Mouse (Mus musculus): Measurements from ENCODE around the gene Phkg1. TPM values are rescaled to one million over a fixed set of nuclear protein-coding genes. Genes with fewer than 3 reads are reported as not detected.
A peak's percentile ranks its signal among the peaks of the same experiment; 100 is the strongest.
"Not testable (repeated sequence)": the region's sequence is repeated elsewhere in the genome, so short reads cannot be mapped to it uniquely, and the experiment has no call there.

Gene Phkg1
- polyA plus RNA-seq, 1 experiment from 2014 or later = 0.27 TPM

DNA sequence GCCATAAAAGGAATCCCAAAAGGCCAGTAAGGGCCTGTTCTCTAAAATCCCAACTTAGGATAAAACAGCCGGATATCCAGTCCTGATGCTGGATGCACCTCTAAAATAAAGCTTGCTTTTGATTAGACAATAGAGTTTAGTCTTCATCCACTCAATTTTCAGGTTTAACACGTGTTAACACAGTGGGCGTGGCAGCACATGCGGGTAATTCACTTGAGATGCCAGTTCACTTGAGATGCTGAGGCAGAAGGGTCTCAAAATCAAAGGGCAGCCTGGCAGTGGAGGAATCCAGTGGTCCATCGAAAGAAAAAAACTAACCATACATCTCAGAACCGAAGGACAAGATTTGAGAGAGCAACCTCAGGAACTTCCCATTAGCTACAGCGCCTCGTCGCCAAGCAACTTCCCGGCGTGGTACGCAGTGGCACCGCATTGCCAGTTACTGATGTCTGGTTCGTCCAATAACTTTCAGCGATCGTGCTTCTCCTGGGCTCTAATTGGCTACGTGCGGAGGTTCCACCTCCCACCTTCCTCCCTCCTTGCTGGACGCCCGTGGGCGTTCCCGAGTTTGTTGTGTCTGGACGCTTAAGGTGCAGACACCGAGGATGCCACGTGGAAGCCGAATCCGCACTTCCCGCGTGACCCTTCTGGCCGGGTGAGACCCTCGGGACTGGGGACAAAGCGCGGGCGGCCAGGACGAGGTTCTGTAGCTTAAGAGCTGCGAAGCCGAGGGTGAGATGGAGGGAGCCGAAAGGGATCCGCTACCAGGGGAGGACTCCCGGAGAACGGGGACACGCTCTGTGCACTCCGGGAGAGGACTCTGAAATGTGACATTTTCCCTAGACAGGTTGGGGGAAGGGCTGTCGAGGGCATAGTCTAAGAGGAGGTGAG lies 2.9 kb downstream of the Phkg1 start, which contains the start of gene Zbed5:
Zbed5 (plus strand) TSS at position 526 of the 891 bp plus-strand sequence.
- no peaks in the 10 kb centered on the region for H3K9me3 ChIP-seq (replicated peaks)
- peak within 1 kb of the TSS; percentile 65 for H3K4me3 ChIP-seq (replicated peaks)
- peaks cover 12% of the 10 kb centered on the region for H3K4me1 ChIP-seq
- peak within 1 kb of the TSS; percentile 47 for H3K9ac ChIP-seq
- 2% methylated on average over 44 of the region's 44 CpGs for WGBS
- no peak within 1 kb of the TSS for H3K27ac ChIP-seq
- H3K36me3 ChIP-seq = no peaks in the 10 kb centered on the region
- H3K27me3 ChIP-seq = no peaks in the 10 kb centered on the region
- ATAC-seq (replicated peaks; ENCODE audit: low FRiP score) = peak; percentile 99
- H3K4me2 ChIP-seq = peak within 1 kb of the TSS; percentile 67

DNA sequence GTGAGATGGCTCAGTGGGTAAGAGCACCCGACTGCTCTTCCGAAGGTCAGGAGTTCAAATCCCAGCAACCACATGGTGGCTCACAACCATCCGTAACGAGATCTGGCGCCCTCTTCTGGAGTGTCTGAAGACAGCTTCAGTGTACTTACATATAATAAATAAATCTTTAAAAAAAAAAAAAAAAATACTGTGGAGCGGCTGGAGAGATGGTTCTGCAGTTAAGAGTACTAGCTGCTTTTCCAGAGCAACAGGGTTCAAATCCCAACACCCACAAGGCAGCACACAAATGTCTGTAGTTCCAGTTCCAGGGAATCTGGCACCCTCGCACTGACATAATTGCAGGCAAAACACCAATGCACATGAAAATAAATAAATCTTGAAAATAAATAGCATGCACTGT lies 8.0 kb downstream of the Phkg1 start:
- not testable (repeated sequence) for ATAC-seq (replicated peaks; ENCODE audit: low FRiP score); H3K9me3 ChIP-seq (replicated peaks); H3K4me3 ChIP-seq (replicated peaks); H3K9ac ChIP-seq; H3K27ac ChIP-seq; H3K4me2 ChIP-seq; H3K27me3 ChIP-seq; H3K36me3 ChIP-seq
- peaks cover 13% of the 10 kb centered on the region for H3K4me1 ChIP-seq
- WGBS = 80% methylated on average over 5 of the region's 7 CpGs

DNA sequence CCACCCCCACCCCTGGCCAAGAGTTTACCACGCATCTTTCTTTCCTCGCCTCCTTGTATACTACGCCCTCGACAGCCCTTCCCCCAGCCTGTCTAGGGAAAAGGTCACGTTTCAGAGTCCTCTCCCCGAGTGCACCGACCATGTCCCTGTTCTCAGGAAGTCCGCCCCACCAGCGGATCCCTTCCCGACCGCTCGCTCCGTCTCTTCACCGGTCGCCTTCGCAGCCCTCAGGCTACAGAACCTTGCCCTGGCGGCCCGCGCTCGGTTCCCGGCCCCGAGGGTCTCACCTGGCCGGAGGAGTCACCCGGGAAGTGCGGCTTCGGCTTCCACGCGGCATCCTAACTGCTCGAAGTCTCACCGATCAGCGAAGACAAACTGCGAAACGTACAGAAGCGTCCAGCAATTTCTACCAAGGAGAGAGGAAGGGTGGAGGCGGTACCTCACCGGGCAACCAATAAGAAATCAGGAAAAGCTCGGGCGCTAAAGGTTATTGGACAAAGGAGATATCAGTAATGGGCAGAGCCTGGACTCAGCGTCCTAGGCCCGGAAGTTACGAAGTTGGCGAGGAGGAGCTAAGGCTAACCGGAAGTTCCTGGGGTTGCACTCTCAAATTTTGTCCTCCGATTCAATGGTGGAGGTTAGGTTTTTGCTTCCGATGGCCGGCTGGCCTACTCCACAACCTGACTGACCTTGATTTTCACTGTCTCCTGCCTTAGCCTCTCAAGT lies 11.3 kb downstream of the Phkg1 start, which contains the start of gene Chchd2:
Chchd2 (minus strand) TSS at position 560 of the 726 bp plus-strand sequence.
- Histone ChIP-seq H3K36me3 (peaks cover 29% of the 10 kb centered on the region), H3K4me3 (replicated peaks) (peak within 1 kb of the TSS; percentile 85), H3K27me3 (no peaks in the 10 kb centered on the region), H3K9me3 (replicated peaks) (no peaks in the 10 kb centered on the region), H3K9ac (peak within 1 kb of the TSS; percentile 94), H3K4me2 (peak within 1 kb of the TSS; percentile 82), H3K27ac (peak within 1 kb of the TSS; percentile 98), H3K4me1 (peaks cover 16% of the 10 kb centered on the region)
- ATAC-seq (replicated peaks; ENCODE audit: low FRiP score) = peak; percentile 100
- WGBS = under 1% methylated on average over 46 of the region's 46 CpGs

DNA sequence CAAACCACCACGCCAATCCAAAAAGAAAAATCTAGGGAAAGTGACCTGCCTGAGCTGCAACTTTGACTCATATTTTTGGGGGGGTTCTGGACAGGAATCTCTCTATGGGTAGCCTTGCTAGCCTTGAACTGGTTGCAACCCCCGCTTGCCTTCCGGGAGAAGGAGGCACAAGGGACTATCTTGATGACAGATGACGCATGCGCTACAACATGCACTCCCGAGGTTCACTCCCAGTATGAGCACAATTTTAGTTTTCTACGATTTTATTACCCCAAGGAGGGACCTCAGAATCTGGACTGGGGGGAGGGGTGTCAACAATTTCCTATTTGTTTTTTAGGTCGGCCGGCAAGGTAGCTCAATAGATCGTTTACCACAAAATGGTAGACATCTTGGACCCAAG lies 12.1 kb downstream of the Phkg1 start:
- Histone ChIP-seq H3K4me2 (peak overlapping the region; percentile 82), H3K36me3 (peaks cover 37% of the 10 kb centered on the region), H3K4me3 (replicated peaks) (peak overlapping the region; percentile 85), H3K4me1 (peaks cover 16% of the 10 kb centered on the region), H3K9me3 (replicated peaks) (no peaks in the 10 kb centered on the region), H3K27me3 (no peaks in the 10 kb centered on the region), H3K9ac (peak overlapping the region; percentile 94), H3K27ac (peak overlapping the region; percentile 98; the same call in 1 of the 2 replicates)
- 33% methylated on average over 10 of the region's 10 CpGs for WGBS
- no peak for ATAC-seq (replicated peaks; ENCODE audit: low FRiP score)

DNA sequence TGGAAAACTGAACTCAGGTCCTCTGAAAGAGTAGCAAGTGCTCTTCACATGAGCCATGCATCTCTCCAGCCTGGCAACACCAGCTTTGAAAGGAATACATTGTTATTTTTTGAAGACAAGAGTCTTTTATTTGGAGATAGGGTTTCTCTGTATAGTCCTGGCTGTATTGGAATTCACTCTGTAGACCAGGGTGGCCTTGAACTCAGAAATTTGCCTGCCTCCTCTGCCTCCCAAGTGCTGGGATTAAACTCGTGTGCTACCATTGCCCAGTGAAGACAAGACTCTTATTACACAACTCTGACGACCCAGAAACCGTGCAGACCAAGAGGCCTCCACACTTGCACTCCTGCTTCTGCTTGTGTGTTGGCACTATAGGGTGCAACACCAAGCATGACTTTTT lies 18.5 kb downstream of the Phkg1 start:
- no peak overlapping the region for H3K4me3 ChIP-seq (replicated peaks)
- no peak overlapping the region for H3K4me2 ChIP-seq
- no peak overlapping the region for H3K9ac ChIP-seq
- no peaks in the 10 kb centered on the region for H3K9me3 ChIP-seq (replicated peaks)
- H3K27ac ChIP-seq = no peak overlapping the region
- H3K27me3 ChIP-seq = no peaks in the 10 kb centered on the region
- H3K36me3 ChIP-seq = peaks cover 47% of the 10 kb centered on the region
- ATAC-seq (replicated peaks; ENCODE audit: low FRiP score) = no peak
- WGBS = 55% methylated on average over 3 of the region's 3 CpGs
- peaks cover 3% of the 10 kb centered on the region; the same call in 1 of the 2 replicates for H3K4me1 ChIP-seq

DNA sequence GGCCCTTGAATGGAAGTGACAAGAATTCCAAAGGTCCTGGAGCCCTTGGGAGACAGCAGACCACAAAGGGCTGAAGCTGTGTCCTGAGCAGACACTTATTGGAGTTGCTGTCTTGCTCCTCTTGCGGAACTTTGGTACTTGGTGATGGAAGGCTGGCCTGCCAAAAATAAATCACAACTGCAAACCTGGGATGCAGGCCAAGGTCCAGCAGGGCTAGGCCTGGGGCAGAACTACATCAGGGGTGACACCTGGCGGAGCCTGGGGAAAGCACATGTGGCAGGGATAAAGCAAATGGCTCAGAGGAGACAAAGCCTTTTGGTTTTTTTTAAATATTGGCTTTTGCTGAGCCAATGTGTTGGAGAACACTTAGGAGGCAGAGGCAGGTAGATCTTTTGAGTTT lies 19.4 kb downstream of the Phkg1 start:
- H3K4me2 ChIP-seq = no peak overlapping the region
- H3K27me3 ChIP-seq = no peaks in the 10 kb centered on the region
- H3K9me3 ChIP-seq (replicated peaks) = no peaks in the 10 kb centered on the region
- no peaks in the 10 kb centered on the region for H3K4me1 ChIP-seq
- ATAC-seq (replicated peaks; ENCODE audit: low FRiP score) = no peak
- peaks cover 38% of the 10 kb centered on the region for H3K36me3 ChIP-seq
- H3K4me3 ChIP-seq (replicated peaks) = no peak overlapping the region
- no peak overlapping the region for H3K27ac ChIP-seq
- H3K9ac ChIP-seq = no peak overlapping the region
- WGBS = 47% methylated on average over 2 of the region's 2 CpGs

DNA sequence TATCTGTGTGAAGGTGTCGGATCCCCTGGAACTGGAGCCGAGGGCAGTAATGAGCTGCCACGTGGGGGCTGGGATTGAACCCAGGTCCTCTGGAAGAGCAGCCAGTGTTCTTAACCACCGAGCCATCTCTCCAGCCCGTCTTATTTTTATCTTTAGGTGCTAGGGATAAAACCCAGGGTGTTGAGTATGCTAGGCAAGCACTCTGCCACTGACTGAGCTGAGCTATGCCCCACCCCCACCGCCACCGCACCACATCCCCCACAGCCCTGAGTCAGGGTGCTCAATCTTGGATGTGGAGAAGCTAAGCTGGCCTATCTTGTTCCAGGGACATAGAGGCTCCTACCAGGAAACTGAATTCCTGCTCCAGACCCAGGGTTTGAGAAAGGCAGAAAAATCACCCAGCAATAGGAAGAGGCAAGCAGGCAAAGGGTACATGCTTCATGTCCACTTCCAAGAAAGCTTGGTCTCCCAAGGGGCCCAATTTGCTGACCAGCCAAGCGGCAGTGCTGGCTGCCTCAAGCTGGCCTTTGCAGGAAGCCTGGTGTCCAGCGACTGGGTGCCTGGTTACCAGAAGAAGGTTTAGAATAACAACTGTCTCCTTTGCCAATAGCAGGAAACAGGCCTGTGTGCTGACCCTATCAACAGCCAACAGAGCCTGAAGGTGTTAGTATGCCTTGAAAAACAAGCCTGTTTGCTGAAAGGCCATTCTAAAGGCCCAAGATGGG lies 20.5 kb downstream of the Phkg1 start:
- no peak overlapping the region for H3K27ac ChIP-seq
- no peak overlapping the region for H3K4me3 ChIP-seq (replicated peaks)
- no peaks in the 10 kb centered on the region for H3K4me1 ChIP-seq
- no peak overlapping the region for H3K4me2 ChIP-seq
- peaks cover 31% of the 10 kb centered on the region for H3K36me3 ChIP-seq
- 68% methylated on average over 9 of the region's 9 CpGs for WGBS
- ATAC-seq (replicated peaks; ENCODE audit: low FRiP score) = no peak
- H3K9ac ChIP-seq = no peak overlapping the region
- H3K27me3 ChIP-seq = no peaks in the 10 kb centered on the region
- H3K9me3 ChIP-seq (replicated peaks) = no peaks in the 10 kb centered on the region

DNA sequence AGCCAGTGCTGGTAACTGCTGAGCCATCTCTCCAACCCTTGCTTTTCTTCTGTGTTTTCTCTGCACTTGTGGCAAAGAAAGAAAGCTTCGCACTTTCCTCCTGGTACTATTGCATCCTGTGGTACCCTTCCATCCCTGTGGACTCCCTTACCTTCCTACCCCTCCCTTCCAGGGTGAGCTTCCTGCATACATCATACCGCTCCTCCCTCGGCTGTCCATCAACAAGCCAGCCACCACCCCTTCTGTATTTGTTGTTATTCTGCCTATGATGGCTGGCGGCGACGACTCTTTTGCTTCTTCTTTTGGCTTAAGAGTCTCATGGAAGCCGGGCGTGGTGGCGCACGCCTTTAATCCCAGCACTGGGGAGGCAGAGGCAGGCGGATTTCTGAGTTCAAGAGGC lies 23.3 kb downstream of the Phkg1 start:
- H3K4me2 ChIP-seq = no peak overlapping the region
- no peaks in the 10 kb centered on the region for H3K4me1 ChIP-seq
- H3K9ac ChIP-seq = no peak overlapping the region
- H3K4me3 ChIP-seq (replicated peaks) = no peak overlapping the region
- no peaks in the 10 kb centered on the region for H3K27me3 ChIP-seq
- no peak overlapping the region for H3K27ac ChIP-seq
- 81% methylated on average over 11 of the region's 11 CpGs for WGBS
- ATAC-seq (replicated peaks; ENCODE audit: low FRiP score) = no peak
- H3K36me3 ChIP-seq = peaks cover 6% of the 10 kb centered on the region
- H3K9me3 ChIP-seq (replicated peaks) = no peaks in the 10 kb centered on the region

DNA sequence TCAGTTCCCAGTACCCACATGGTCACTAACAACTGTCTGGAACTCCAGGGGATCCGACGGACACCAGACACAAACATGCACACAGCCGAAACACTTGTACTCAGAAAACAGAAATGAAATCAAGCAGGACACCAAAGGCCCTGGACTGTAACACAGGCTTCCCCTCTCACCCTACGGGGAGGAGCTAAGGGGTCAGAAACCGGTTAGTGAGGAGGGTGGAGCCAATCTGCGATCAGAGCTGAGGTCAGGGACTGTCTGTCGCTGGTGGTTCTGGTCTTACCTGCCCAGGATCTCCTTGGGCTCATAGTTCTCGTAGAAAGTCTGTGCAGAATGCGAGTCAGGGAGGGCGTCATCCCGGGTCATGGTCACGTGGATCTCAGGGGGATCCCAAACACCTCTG lies 24.4 kb downstream of the Phkg1 start:
- Histone ChIP-seq H3K4me2 (no peak overlapping the region), H3K27ac (no peak overlapping the region), H3K9ac (no peak overlapping the region), H3K27me3 (no peaks in the 10 kb centered on the region), H3K36me3 (no peaks in the 10 kb centered on the region), H3K4me1 (no peaks in the 10 kb centered on the region), H3K9me3 (replicated peaks) (no peaks in the 10 kb centered on the region), H3K4me3 (replicated peaks) (no peak overlapping the region)
- no peak for ATAC-seq (replicated peaks; ENCODE audit: low FRiP score)
- WGBS = 82% methylated on average over 12 of the region's 12 CpGs

DNA sequence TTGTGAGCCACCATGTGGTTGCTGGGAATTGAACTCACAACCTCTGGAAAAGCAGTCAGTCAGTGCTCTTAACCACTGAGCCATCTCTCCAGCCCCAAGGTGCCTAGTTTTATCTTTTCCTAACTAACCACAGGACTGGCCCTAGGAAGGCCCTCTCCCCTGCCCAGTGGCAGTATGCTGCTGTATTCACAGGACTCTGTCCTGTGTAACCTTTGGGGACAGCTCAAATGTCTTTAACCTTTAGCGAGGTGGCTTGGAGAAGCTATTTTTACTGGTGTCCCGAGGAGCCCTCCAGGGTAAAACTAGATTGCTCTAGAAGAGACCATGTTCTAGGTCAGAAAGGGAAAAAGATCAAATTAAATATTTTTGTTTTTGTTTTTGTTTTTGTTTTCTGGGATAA lies 27.1 kb downstream of the Phkg1 start:
- H3K9ac ChIP-seq = no peak overlapping the region
- no peak overlapping the region for H3K4me3 ChIP-seq (replicated peaks)
- no peak for ATAC-seq (replicated peaks; ENCODE audit: low FRiP score)
- no peak overlapping the region for H3K27ac ChIP-seq
- no peaks in the 10 kb centered on the region for H3K36me3 ChIP-seq
- H3K4me2 ChIP-seq = no peak overlapping the region
- H3K27me3 ChIP-seq = no peaks in the 10 kb centered on the region
- WGBS = 76% methylated on average over 2 of the region's 2 CpGs
- H3K4me1 ChIP-seq = no peaks in the 10 kb centered on the region
- no peaks in the 10 kb centered on the region for H3K9me3 ChIP-seq (replicated peaks)

DNA sequence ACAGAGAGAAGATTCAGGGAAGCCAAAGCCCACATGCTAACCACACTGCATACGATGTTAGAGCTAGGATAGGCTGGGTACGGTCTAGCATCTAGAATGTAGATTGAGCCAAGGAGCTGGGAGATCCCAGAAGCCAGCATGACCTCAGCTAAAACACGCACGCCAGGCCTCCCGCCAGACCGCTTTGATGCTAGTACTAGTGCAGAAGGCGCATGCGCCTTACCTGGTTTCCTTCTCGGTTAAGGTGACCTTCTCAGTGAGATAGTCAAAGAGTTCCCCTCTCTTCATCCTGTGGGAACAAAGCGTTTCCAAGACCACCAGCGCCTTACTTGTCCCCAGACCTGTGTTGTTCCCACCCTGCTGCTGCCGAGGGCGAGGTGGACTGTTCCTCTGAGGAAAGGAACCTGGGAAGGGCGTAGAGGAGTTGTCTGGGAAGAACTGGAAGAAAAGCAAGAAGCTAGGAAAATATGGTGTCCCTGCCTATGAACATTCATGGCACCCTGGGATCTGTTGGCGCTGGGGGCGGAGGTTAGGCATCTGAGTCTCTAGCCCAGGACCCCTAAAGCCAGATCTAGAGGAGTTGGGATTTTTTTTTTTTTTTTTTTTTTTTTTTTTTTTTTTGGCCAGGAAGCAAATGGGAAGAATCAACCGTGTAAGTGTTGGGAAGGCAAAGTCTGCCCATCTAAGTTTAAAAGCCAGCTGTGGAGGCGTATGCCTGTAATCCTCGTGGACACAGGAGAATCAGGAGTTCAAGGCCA lies 28.9 kb downstream of the Phkg1 start:
- H3K9me3 ChIP-seq (replicated peaks) = no peaks in the 10 kb centered on the region
- H3K27me3 ChIP-seq = no peaks in the 10 kb centered on the region
- no peak overlapping the region for H3K4me3 ChIP-seq (replicated peaks)
- 87% methylated on average over 19 of the region's 19 CpGs for WGBS
- no peaks in the 10 kb centered on the region for H3K36me3 ChIP-seq
- ATAC-seq (replicated peaks; ENCODE audit: low FRiP score) = no peak
- peaks cover 1% of the 10 kb centered on the region; the same call in 1 of the 2 replicates for H3K4me1 ChIP-seq
- no peak overlapping the region for H3K4me2 ChIP-seq
- H3K27ac ChIP-seq = no peak overlapping the region
- H3K9ac ChIP-seq = no peak overlapping the region
